Mouse (Mus musculus) limb, embryonic 10.5 days (tissue): ENCODE measurements at regions not wholly inside any gene's neighbourhood (a gene's known extent, or its start where the extent isn't known, plus 50 kb on each side); places are given as distances from the start of the nearest gene placed in this dataset.
"Not testable (repeated sequence)": the region's sequence is repeated elsewhere in the genome, so short reads cannot be mapped to it uniquely, and the experiment has no call there.

Source experiments
- DNase-seq: peaks from one replicate; pipeline ENCODE4 v3.0.0-alpha.2; 2017; ENCODE audit warnings: low spot score
- H3K27ac ChIP-seq: fragments of 300-500 bp; sonication (generic); 2 replicates; pipeline ENCODE4 v1.5.1; 2016; ENCODE audit warnings: mild to moderate bottlenecking
- H3K27me3 ChIP-seq: fragments of 300-500 bp; sonication (generic); 2 replicates; pipeline ENCODE4 v1.6.1; 2016; ENCODE audit warnings: low read depth, mild to moderate bottlenecking; ENCODE audit not compliant: poor library complexity, severe bottlenecking
- H3K36me3 ChIP-seq: fragments of 300-500 bp; sonication (generic); 2 replicates; pipeline ENCODE4 v1.6.1; 2016; ENCODE audit warnings: mild to moderate bottlenecking, moderate library complexity
- H3K4me1 ChIP-seq: fragments of 300-500 bp; sonication (generic); 2 replicates; pipeline ENCODE4 v1.6.1; 2016
- H3K4me3 ChIP-seq: fragments of 300-500 bp; sonication (generic); 2 replicates; pipeline ENCODE4 v1.5.1; 2016; ENCODE audit warnings: mild to moderate bottlenecking, moderate library complexity
- H3K9me3 ChIP-seq: fragments of 300-500 bp; sonication (generic); replicated peaks from 2 replicates; pipeline ENCODE4 v1.6.1; 2016; ENCODE audit warnings: mild to moderate bottlenecking
- WGBS: fragments of 180-500 bp; shearing (Covaris S2); methylation state at CpG from one replicate; pipeline ENCODE4 v1.1.7; 2016; 5-methylcytosine and 5-hydroxymethylcytosine counted together

GRCm38 (mm10) chr6:149246166-149246701 is 57.7 kb upstream of the Amn1 start:
- Histone ChIP-seq H3K27me3 (no peaks in the 10 kb centered on the region), H3K27ac (no peak overlapping the region), H3K4me3 (no peak overlapping the region), H3K9me3 (no peaks in the 10 kb centered on the region), H3K4me1 (no peaks in the 10 kb centered on the region), H3K36me3 (no peaks in the 10 kb centered on the region)
- 95% methylated on average over 7 of the region's 7 CpGs for WGBS
- peak; percentile 4 for DNase-seq

- not testable (repeated sequence) for H3K4me3 ChIP-seq, H3K4me1 ChIP-seq, H3K9me3 ChIP-seq, H3K36me3 ChIP-seq, DNase-seq, H3K27me3 ChIP-seq, H3K27ac ChIP-seq
- 93% methylated on average over 2 of the region's 2 CpGs for WGBS
Observed at GRCm38 (mm10) chr6:149245716-149246115, 57.2 kb upstream of the Amn1 start.

GRCm38 (mm10) chr6:149244159-149244558 is 55.6 kb upstream of the Amn1 start:
- DNase-seq = no peak
- H3K4me3 ChIP-seq = no peak overlapping the region
- H3K27me3 ChIP-seq = no peaks in the 10 kb centered on the region
- no peak overlapping the region for H3K27ac ChIP-seq
- H3K36me3 ChIP-seq = no peaks in the 10 kb centered on the region
- WGBS = 74% methylated on average over 1 of the region's 1 CpGs
- H3K4me1 ChIP-seq = no peaks in the 10 kb centered on the region
- no peaks in the 10 kb centered on the region for H3K9me3 ChIP-seq

- Histone ChIP-seq H3K27ac (no peak overlapping the region), H3K9me3 (no peaks in the 10 kb centered on the region), H3K4me3 (no peak overlapping the region), H3K27me3 (no peaks in the 10 kb centered on the region), H3K4me1 (no peaks in the 10 kb centered on the region), H3K36me3 (no peaks in the 10 kb centered on the region)
- 92% methylated on average over 7 of the region's 7 CpGs for WGBS
- DNase-seq = no peak
Observed at GRCm38 (mm10) chr6:149243384-149243783, 54.9 kb upstream of the Amn1 start.

GRCm38 (mm10) chr6:149238333-149238732 is 49.8 kb upstream of the Amn1 start:
- Histone ChIP-seq H3K27ac (no peak overlapping the region), H3K27me3 (no peaks in the 10 kb centered on the region), H3K36me3 (no peaks in the 10 kb centered on the region), H3K4me3 (no peak overlapping the region), H3K9me3 (no peaks in the 10 kb centered on the region), H3K4me1 (no peaks in the 10 kb centered on the region)
- no peak for DNase-seq
- WGBS = 81% methylated on average over 2 of the region's 2 CpGs
